Mouse (Mus musculus) brain, embryonic 14.5 days (tissue): ENCODE measurements around the gene Fxyd4. TPM values are rescaled to one million over a fixed set of nuclear protein-coding genes. Genes with fewer than 3 reads are reported as not detected.

Source experiments
- DNase-seq: peaks from one replicate; pipeline ENCODE4 v3.0.0-alpha.2; 2011; ENCODE audit warnings: low read depth
- CTCF ChIP-seq: fragments of 200-500 bp; IDR thresholded peaks from 2 replicates; pipeline ENCODE4 v1.5.1; 2012; ENCODE audit warnings: inconsistent platforms, mild to moderate bottlenecking, moderate library complexity, borderline replicate concordance; ENCODE audit not compliant: insufficient read depth, insufficient read length; ENCODE audit errors: extremely low read depth
- POLR2A ChIP-seq: fragments of 200-500 bp; IDR thresholded peaks from 2 replicates; pipeline ENCODE4 v1.6.1; 2012; ENCODE audit warnings: mild to moderate bottlenecking, inconsistent platforms, borderline replicate concordance; ENCODE audit not compliant: poor library complexity, insufficient read depth, insufficient read length, severe bottlenecking; ENCODE audit errors: extremely low read depth
- polyA plus RNA-seq: library from polyadenylated mRNA; depleted of rRNA; stranded (reverse); fragments of >200 nt; gene quantifications from 2 replicates; pipeline ENCODE4 v1.2.3, GENCODE M21; 2012; rRNA removed

The Fxyd4 gene
- not detected in 2 replicates for polyA plus RNA-seq

- TF ChIP-seq POLR2A, result no peak
- DNase-seq, result no peak
These were observed at the start of gene Fxyd4 for GRCm38 (mm10) chr6:117937222-117937932. Gene Fxyd4, minus strand, starts transcription at chr6:117937692.

- DNase-seq, result no peak
These were observed 49.7 kb upstream of the Fxyd4 start for GRCm38 (mm10) chr6:117987173-117987572.

GRCm38 (mm10) chr6:117966729-117967128 lies 29.2 kb upstream of the Fxyd4 start:
- DNase-seq, result no peak
- TF ChIP-seq CTCF (no peak), POLR2A (no peak)

More at GRCm38 (mm10) chr6:117987173-117987572, 49.7 kb upstream of the Fxyd4 start:
- TF ChIP-seq CTCF, result peak; percentile 32; the same call in 1 of the 2 replicates
- TF ChIP-seq POLR2A, result no peak

GRCm38 (mm10) chr6:117963201-117963600 lies 25.7 kb upstream of the Fxyd4 start:
- no peak for DNase-seq
- no peak for TF ChIP-seq POLR2A
- TF ChIP-seq CTCF, result no peak

- DNase-seq, result peak; percentile 16
- TF ChIP-seq CTCF, result no peak
- TF ChIP-seq POLR2A, result no peak
These were observed 19.5 kb upstream of the Fxyd4 start for GRCm38 (mm10) chr6:117956851-117957501.

DNA sequence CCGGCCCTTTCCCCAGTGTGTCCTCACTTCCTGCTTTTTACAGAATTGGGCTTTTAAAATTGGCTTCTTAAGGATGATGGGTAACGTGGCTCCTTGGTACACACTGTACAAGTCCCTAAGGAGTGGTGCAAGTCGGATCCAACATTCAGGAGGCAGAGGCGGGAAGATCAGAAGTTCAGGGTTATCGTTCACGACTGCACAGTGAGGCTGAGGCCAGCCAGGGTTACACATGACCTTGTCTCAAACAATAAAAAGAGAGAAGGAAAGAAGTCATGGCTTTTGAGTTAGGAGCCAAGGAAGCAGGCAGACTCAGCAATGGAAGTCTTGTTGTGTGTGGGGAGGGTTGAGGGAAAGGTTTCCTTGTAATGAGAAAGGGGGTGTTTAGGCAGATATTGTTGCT lies 18.7 kb upstream of the Fxyd4 start:
- TF ChIP-seq POLR2A, result no peak
- no peak for TF ChIP-seq CTCF
- no peak for DNase-seq

GRCm38 (mm10) chr6:117952330-117952729 lies 14.8 kb upstream of the Fxyd4 start:
- TF ChIP-seq CTCF (peak; percentile 36; the same call in 1 of the 2 replicates), POLR2A (no peak)

DNA sequence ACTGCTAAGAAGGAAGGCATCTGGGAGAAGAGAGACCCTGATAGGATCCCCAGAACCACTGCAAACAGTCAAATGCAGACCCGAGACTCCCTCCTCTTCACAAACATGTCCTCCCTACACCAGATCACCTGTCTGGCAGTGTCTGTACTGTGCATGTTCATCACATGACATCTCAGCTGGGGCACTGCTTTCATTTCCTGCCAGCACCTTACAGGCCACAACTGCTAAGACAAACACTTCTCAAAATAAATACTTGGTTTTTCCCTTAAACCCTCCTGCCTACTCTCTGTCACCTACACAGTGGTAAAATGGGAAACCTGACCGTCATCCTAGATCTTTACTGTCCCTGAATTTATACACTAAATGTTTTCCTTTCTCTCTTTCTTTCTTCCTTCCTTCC lies 6.4 kb upstream of the Fxyd4 start:
- TF ChIP-seq CTCF, result no peak
- no peak for DNase-seq

More at GRCm38 (mm10) chr6:117952330-117952729, 14.8 kb upstream of the Fxyd4 start:
- no peak for DNase-seq

DNA sequence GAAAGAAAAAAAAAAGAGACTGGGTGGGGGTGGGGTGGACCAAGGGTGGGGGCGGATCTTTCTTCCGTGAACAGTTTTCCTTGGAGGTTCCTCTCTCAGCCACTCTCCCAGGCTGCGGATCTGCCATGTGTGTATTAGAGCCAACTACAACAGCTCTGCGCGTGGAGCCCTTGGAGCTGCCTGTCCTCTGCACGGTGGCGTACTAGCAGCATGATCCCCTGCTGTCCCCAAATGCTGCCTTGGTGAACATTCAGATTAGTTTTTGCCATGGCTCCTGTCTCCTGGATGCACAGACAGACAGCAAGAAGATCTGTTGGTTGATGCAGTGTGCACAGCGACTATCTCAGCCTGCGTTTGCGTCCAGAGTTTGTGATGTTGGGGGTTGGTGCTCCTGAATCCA lies 5.3 kb upstream of the Fxyd4 start:
- TF ChIP-seq POLR2A, result no peak
- no peak for TF ChIP-seq CTCF
- no peak for DNase-seq

DNA sequence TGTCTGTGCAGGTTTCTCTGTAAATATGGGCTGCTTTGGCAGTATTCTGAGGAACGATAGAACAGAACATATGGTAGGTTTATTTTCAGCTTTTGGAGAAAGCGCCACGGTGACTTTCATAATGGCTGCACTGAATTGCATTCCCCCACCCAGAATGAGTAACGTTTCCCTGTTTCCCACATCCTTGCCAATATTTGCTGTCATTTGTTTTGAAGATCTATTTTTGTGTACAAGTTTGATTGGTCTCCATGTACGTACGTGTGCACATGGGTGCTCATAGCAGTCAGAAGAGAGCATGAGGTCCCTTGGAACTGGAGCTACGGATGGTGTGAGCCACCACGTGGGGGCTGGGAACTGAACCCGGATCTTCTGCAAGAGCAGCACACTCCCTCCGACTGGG lies 1.5 kb upstream of the Fxyd4 start:
- TF ChIP-seq POLR2A (no peak), CTCF (no peak)
- DNase-seq, result peak; percentile 6

DNA sequence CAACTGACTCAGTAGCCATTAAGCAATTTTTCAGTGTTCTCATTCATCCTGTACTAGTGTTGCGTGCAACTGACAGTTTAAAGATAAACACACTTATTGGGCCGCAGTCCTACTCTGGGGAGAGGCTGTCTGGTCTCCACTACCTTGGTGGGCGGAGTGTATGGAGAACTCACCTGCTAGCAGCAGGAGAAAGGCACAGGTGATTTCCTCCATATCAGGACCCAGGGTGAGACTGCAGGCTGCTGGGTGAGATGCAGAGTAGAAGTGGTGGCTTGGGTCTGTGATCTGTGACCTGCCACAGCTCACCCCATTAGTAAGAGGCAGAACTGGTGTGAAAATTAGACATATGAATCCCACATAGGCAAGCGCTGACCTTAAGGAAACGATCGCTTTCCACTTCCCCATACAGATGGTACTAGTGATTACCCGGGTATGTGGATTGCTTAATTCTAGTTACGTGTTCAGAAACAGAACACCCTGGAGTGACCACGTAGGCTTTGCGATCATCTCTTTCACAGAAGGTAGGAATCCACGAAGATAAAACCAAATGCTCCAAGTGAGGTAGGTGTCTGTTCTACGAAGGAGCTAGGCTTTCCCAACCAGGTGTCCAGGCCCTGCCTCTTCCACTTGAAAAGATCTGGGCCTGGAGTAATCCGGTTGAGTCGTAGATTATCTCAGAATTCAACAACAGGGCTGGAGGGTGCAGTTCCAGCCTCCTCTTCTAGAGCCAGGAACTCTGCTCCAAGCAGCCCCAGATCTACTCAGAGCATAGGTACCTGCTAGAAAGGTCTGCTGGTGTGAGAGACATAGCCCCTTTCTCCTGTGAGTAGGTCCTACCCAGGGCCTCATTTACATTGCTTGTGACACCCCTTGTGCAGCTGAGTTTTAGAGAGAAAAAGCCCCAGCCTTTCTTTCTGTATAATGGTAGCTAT lies 1.5 kb downstream of the Fxyd4 start:
- TF ChIP-seq POLR2A, result no peak
- TF ChIP-seq CTCF, result no peak
- DNase-seq, result no peak

- no peak for TF ChIP-seq POLR2A
- TF ChIP-seq CTCF, result no peak
These were observed 3.2 kb downstream of the Fxyd4 start for GRCm38 (mm10) chr6:117934301-117934700.

More at GRCm38 (mm10) chr6:117934301-117934700, 3.2 kb downstream of the Fxyd4 start:
- DNase-seq, result no peak
